Mouse (Mus musculus) layer of hippocampus, postnatal 10 days (tissue): ENCODE data around the gene Prrx2. TPM values are rescaled to one million over a fixed set of nuclear protein-coding genes. Genes with fewer than 3 reads are reported as not detected.

ENCODE experiments used
- total RNA-seq, 2 experiments: library from RNA; stranded (reverse); gene quantifications; 2 replicates each; pipeline ENCODE4 v1.2.3; 2021

The Prrx2 gene
- total RNA-seq, 2 experiments from 2014 or later, result 2.5 to 3.9 TPM

Other genes with a start within 250 kb of the Prrx2 start
- 1 to 10 TPM; 4.0 to 6.5 TPM for gene Cstad, start 239.9 kb upstream of the Prrx2 start, total RNA-seq
- gene 1700001O22Rik, start 31.3 kb upstream of the Prrx2 start, total RNA-seq, result 1 to 10 TPM; 2.0 to 3.2 TPM
- gene Ntmt1, start 27.1 kb upstream of the Prrx2 start, total RNA-seq, result 10 to 100 TPM; 44.9 to 57.7 TPM
- gene Asb6, start 4.6 kb upstream of the Prrx2 start, total RNA-seq, result 10 to 100 TPM; 34.9 to 36.1 TPM
- gene Ptges, start 94.9 kb downstream of the Prrx2 start, total RNA-seq, result 1 to 10 TPM; 5.7 to 6.6 TPM
- gene Tor1b, start 118.0 kb downstream of the Prrx2 start, total RNA-seq, result 10 to 100 TPM; 33.3 to 35.2 TPM
- 10 to 100 TPM; 44.4 to 52.8 TPM for gene Tor1a, start 133.0 kb downstream of the Prrx2 start, total RNA-seq
- gene BC005624, start 147.2 kb downstream of the Prrx2 start, total RNA-seq, result 10 to 100 TPM; 49.0 to 52.0 TPM
- gene Usp20, start 147.3 kb downstream of the Prrx2 start, total RNA-seq, result 10 to 100 TPM; 73.6 to 74.9 TPM